Mouse (Mus musculus): ENCODE measurements at regions not wholly inside any gene's neighbourhood (a gene's known extent, or its start where the extent isn't known, plus 50 kb on each side); places are given as distances from the start of the nearest gene placed in this dataset.

GRCm38 (mm10) chr14:120136736-120137135 is 94.5 kb upstream of the Oxgr1 start:
- in situ Hi-C loops (cut with MboI; ENCODE audit: low pct_unique_long_range_greater_than_20kb), result no loop called here
- ATAC-seq (no peak), DNase-seq (ENCODE audit: low read depth, low spot score) (no peak)
- H3K27me3 ChIP-seq, result no peaks in the 10 kb centered on the region
- TF ChIP-seq CTCF (IDR thresholded peaks at IDR 0.05), result no peak
- POLR2A ChIA-PET, result no interaction called here
- CTCF ChIA-PET, result interaction anchor here (0.9 to 1.6 kb wide), 2 partner anchors 9 to 11 kb away, joined by 3 to 7 read pairs; no protein-coding TSS in a partner anchor

- peak; percentile 100 for TF ChIP-seq CTCF (IDR thresholded peaks at IDR 0.05)
- in situ Hi-C loops (cut with MboI; ENCODE audit: low pct_unique_long_range_greater_than_20kb), result no loop called here
- CTCF ChIA-PET, result interaction anchor here (0.9 to 1.6 kb wide), 7 partner anchors 8 to 291 kb away, joined by 3 to 7 read pairs (median 3); no protein-coding TSS in a partner anchor
- DNase-seq (ENCODE audit: low read depth, low spot score) (peak; percentile 43), ATAC-seq (peak; percentile 98)
- POLR2A ChIA-PET, result no interaction called here
- H3K27me3 ChIP-seq, result no peaks in the 10 kb centered on the region
These were observed 95.5 kb upstream of the Oxgr1 start for GRCm38 (mm10) chr14:120137680-120138136.

GRCm38 (mm10) chr14:120138546-120138945 is 96.3 kb upstream of the Oxgr1 start:
- TF ChIP-seq CTCF (IDR thresholded peaks at IDR 0.05), result no peak
- in situ Hi-C loops (cut with MboI; ENCODE audit: low pct_unique_long_range_greater_than_20kb), result no loop called here
- POLR2A ChIA-PET, result no interaction called here
- ATAC-seq, result no peak
- no peak for DNase-seq (ENCODE audit: low read depth, low spot score)
- CTCF ChIA-PET, result interaction anchor here (0.9 to 1.6 kb wide), 6 partner anchors 10 to 290 kb away, joined by 3 to 7 read pairs (median 3); no protein-coding TSS in a partner anchor
- no peaks in the 10 kb centered on the region for H3K27me3 ChIP-seq

- in situ Hi-C loops (cut with MboI; ENCODE audit: low pct_unique_long_range_greater_than_20kb), result no loop called here
These were observed 97.0 kb upstream of the Oxgr1 start for GRCm38 (mm10) chr14:120139256-120139655.

GRCm38 (mm10) chr14:120139671-120140071 is 97.4 kb upstream of the Oxgr1 start:
- in situ Hi-C loops (cut with MboI; ENCODE audit: low pct_unique_long_range_greater_than_20kb), result loop anchor here (5.0 kb wide), 1 partner anchor 263 kb away; no protein-coding TSS in a partner anchor

More at GRCm38 (mm10) chr14:120139256-120139655, 97.0 kb upstream of the Oxgr1 start:
- CTCF ChIA-PET, result no interaction called here
- DNase-seq (ENCODE audit: low read depth, low spot score), result no peak
- no peaks in the 10 kb centered on the region for H3K27me3 ChIP-seq
- POLR2A ChIA-PET, result no interaction called here
- ATAC-seq, result no peak
- TF ChIP-seq CTCF (IDR thresholded peaks at IDR 0.05), result no peak

DNA sequence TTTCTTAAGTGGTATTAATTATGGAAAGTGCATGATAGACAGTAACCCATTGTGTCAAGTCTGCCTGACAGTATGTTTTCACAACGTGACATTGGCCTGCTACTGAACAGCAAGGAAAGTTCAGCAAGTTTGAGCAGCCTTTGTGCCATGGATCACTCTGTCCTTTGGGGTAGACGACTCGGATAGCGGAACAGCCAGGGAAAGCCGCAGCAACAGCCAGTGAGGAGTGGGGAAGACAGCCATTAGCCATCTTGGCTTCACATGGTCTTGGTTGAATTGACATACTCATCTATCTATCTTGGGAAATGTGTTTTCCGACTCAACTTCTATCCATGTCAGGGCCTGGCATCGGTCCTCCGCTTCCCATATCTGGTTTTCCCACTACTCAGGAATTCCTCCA is 98.0 kb upstream of the Oxgr1 start:
- no peaks in the 10 kb centered on the region for H3K27me3 ChIP-seq
- DNase-seq (ENCODE audit: low read depth, low spot score) (no peak), ATAC-seq (no peak)
- CTCF ChIA-PET, result no interaction called here
- POLR2A ChIA-PET, result no interaction called here
- no peak for TF ChIP-seq CTCF (IDR thresholded peaks at IDR 0.05)
- in situ Hi-C loops (cut with MboI; ENCODE audit: low pct_unique_long_range_greater_than_20kb), result loop anchor here (5.0 kb wide), 1 partner anchor 262 kb away; no protein-coding TSS in a partner anchor

More at GRCm38 (mm10) chr14:120139671-120140071, 97.4 kb upstream of the Oxgr1 start:
- H3K27me3 ChIP-seq, result no peaks in the 10 kb centered on the region
- ChIA-PET CTCF (no interaction called here), POLR2A (no interaction called here)
- ATAC-seq (no peak), DNase-seq (ENCODE audit: low read depth, low spot score) (no peak)
- TF ChIP-seq CTCF (IDR thresholded peaks at IDR 0.05), result no peak

- no peak for DNase-seq (ENCODE audit: low read depth, low spot score)
- ATAC-seq, result no peak
- H3K27me3 ChIP-seq, result no peaks in the 10 kb centered on the region
- in situ Hi-C loops (cut with MboI; ENCODE audit: low pct_unique_long_range_greater_than_20kb), result loop anchor here (5.0 kb wide), 1 partner anchor 261 kb away; no protein-coding TSS in a partner anchor
- no peak for TF ChIP-seq CTCF (IDR thresholded peaks at IDR 0.05)
- CTCF ChIA-PET, result no interaction called here
- POLR2A ChIA-PET, result no interaction called here
These were observed 98.8 kb upstream of the Oxgr1 start for GRCm38 (mm10) chr14:120140791-120141747.

DNA sequence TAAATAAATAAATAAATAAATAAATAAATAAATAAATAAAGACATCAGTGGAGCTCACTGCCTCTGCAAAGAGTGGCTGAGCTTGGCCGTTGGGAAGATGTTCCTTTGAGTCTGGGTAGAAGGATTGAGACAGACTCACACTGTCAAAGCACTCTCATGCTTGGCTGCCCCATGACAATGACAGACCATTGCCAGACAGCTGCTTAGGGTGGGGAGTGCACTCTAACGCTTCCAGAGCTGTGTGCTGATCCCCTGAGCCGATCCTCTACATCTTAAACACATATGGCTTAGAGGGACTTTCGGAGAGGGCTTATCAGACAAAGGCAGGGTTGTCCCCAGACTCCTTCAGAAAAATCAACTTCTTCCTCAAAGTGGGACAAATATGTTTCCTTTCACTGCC is 100.0 kb upstream of the Oxgr1 start:
- CTCF ChIA-PET, result no interaction called here
- no peak for TF ChIP-seq CTCF (IDR thresholded peaks at IDR 0.05)
- in situ Hi-C loops (cut with MboI; ENCODE audit: low pct_unique_long_range_greater_than_20kb), result loop anchor here (5.0 kb wide), 1 partner anchor 260 kb away; no protein-coding TSS in a partner anchor
- POLR2A ChIA-PET, result no interaction called here
- no peaks in the 10 kb centered on the region for H3K27me3 ChIP-seq
- ATAC-seq, result no peak
- DNase-seq (ENCODE audit: low read depth, low spot score), result no peak

DNA sequence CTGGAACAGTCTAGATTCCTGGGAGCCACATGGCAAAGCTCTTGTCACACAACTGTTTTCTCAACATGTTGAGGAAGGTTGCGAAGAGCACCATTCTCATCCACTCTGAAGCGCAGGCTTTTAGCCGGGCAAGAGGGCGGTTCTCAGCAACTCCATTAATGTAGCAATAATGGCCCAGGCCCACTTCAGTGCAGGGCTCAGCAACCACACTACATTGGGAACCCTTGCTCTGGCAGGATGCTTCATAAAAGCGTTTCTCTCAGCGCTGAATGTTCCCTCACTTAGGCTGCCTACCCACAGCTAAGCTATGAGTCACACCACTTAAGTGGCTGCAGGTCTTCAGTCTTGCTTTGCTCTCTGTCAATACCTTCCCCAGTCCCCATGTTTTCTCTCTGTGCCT is 102.2 kb upstream of the Oxgr1 start:
- ChIA-PET CTCF (interaction anchor here (2.3 kb wide), 1 partner anchor 11 kb away, joined by 6 read pairs; no protein-coding TSS in a partner anchor), POLR2A (interaction anchor here (0.6 kb wide), 1 partner anchor 253 kb away, joined by 3 read pairs; no protein-coding TSS in a partner anchor)
- TF ChIP-seq CTCF (IDR thresholded peaks at IDR 0.05), result no peak
- DNase-seq (ENCODE audit: low read depth, low spot score) (no peak), ATAC-seq (no peak)
- no peaks in the 10 kb centered on the region for H3K27me3 ChIP-seq
- in situ Hi-C loops (cut with MboI; ENCODE audit: low pct_unique_long_range_greater_than_20kb), result loop anchor here (5.0 kb wide), 1 partner anchor 258 kb away; no protein-coding TSS in a partner anchor

DNA sequence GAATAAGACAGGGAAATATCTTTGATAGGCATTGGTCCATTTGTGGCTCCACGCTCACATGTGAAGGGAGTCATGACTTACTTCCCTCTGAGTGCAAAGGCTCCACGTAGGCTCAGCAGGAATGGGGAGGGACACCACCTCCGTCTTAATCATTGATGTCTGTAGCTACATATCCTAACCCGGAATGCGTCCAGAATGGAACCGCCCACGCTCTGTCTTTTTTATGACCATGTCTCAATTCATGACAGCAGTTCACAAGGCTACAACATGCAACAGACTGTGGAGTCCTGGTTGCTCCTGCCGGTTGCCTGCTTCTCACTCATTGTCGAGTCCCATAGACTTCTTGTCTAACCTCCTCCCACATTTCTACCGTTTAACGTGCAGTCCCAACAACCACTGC is 104.1 kb upstream of the Oxgr1 start:
- H3K27me3 ChIP-seq, result peaks cover 7% of the 10 kb centered on the region
- in situ Hi-C loops (cut with MboI; ENCODE audit: low pct_unique_long_range_greater_than_20kb), result no loop called here
- DNase-seq (ENCODE audit: low read depth, low spot score) (no peak), ATAC-seq (no peak)
- ChIA-PET POLR2A (no interaction called here), CTCF (interaction anchor here (0.9 to 2.3 kb wide), 2 partner anchors 9 kb away, joined by 3 to 6 read pairs; no protein-coding TSS in a partner anchor)
- no peak for TF ChIP-seq CTCF (IDR thresholded peaks at IDR 0.05)
